Mouse (Mus musculus): ENCODE measurements at regions not wholly inside any gene's neighbourhood (a gene's known extent, or its start where the extent isn't known, plus 50 kb on each side); places are given as distances from the start of the nearest gene placed in this dataset.

DNA sequence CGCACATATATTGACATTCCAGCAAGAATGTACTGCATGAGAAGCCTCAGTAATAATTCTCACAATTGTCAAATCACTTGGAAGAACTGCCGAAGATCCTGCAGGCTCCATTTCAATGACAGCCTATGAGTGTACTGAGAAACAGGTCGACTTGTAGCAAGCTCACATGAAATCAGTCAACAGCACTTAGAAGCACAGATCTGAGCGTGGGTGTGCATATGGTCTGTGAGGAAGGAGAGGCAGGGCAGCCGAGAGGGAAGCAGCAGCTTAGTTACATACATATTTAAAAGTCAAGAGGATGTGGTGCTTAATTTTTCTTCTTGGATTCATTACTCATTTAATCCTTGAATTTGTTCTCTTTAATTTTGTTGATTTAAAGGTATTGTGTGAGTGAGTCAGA is 967.4 kb upstream of the Epha7 start:
- no peaks in the 10 kb centered on the region for H3K4me1 ChIP-seq (ENCODE audit: control insufficient read depth, insufficient read depth, low read length)
- no peak for DNase-seq (ENCODE audit: low spot score)
- H3K27me3 ChIP-seq (replicated peaks; ENCODE audit: control insufficient read depth, insufficient read depth, low read length), result no peaks in the 10 kb centered on the region
- no peak overlapping the region for H3K27ac ChIP-seq (replicated peaks; ENCODE audit: low read depth, low read length)
- no peak overlapping the region for H3K9ac ChIP-seq (ENCODE audit: low read depth, low read length)
- no peaks in the 10 kb centered on the region for H3K36me3 ChIP-seq (ENCODE audit: control insufficient read depth, insufficient read depth, low read length)
- H3K4me2 ChIP-seq (ENCODE audit: low read depth, low read length), result no peak overlapping the region
- 72% methylated on average over 5 of the region's 5 CpGs for WGBS
- no peak overlapping the region for H3K4me3 ChIP-seq (ENCODE audit: low read depth, low read length)
- no peaks in the 10 kb centered on the region for H3K9me3 ChIP-seq (ENCODE audit: control insufficient read depth, low read length)
- no peak for ATAC-seq (ENCODE audit: low read depth)

DNA sequence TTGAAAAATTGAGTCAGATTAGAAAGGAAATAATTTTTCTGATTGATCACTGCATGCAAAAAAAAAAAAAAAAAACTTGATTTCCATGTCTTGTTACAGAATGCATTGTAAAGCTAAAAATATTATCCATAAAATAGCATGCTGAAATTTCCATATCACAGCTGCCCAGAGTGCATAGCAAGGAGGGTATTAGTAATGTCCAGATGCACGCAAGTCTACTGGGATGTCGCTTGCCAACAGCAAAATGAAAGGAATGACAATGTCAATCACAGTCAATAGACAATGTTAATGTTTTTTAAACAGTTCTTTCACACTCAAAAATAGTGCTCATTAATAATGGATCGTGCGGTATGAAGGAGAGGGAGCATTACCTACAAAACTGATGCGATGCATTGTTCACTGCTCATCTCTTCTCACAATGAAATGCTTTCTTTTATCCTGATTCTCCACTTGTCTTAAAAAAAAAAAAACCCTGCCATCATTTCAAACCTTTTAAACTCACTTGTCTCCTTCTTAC is 966.8 kb upstream of the Epha7 start:
- H3K36me3 ChIP-seq (ENCODE audit: control insufficient read depth, insufficient read depth, low read length), result no peaks in the 10 kb centered on the region
- no peak overlapping the region for H3K27ac ChIP-seq (replicated peaks; ENCODE audit: low read depth, low read length)
- no peaks in the 10 kb centered on the region for H3K4me1 ChIP-seq (ENCODE audit: control insufficient read depth, insufficient read depth, low read length)
- WGBS, result 90% methylated on average over 5 of the region's 5 CpGs
- no peaks in the 10 kb centered on the region for H3K27me3 ChIP-seq (replicated peaks; ENCODE audit: control insufficient read depth, insufficient read depth, low read length)
- ATAC-seq (ENCODE audit: low read depth) (no peak), DNase-seq (ENCODE audit: low spot score) (no peak)
- H3K9ac ChIP-seq (ENCODE audit: low read depth, low read length), result no peak overlapping the region
- H3K4me3 ChIP-seq (ENCODE audit: low read depth, low read length), result no peak overlapping the region
- H3K9me3 ChIP-seq (ENCODE audit: control insufficient read depth, low read length), result no peaks in the 10 kb centered on the region
- no peak overlapping the region for H3K4me2 ChIP-seq (ENCODE audit: low read depth, low read length)

DNA sequence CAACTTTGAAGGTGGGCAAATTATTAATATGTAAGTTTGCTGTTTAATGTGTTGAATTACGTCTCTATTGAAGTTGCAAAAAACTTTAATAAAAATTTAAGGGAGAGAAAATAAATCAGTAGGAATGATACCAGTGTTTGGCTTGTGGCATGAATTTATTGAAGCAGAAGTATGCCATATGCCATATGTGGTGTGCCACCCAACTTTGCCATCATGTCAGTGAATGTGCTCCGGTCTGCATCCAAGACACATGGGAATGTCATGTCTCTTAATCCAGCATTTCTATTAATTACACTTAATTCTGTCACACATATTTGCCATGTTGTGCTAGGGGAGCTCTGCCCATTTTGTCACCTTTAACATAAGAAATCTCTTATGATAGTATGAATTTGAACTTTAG is 956.8 kb upstream of the Epha7 start:
- no peaks in the 10 kb centered on the region for H3K4me1 ChIP-seq (ENCODE audit: control insufficient read depth, insufficient read depth, low read length)
- H3K9ac ChIP-seq (ENCODE audit: low read depth, low read length), result no peak overlapping the region
- H3K36me3 ChIP-seq (ENCODE audit: control insufficient read depth, insufficient read depth, low read length), result no peaks in the 10 kb centered on the region
- H3K4me2 ChIP-seq (ENCODE audit: low read depth, low read length), result no peak overlapping the region
- no peaks in the 10 kb centered on the region for H3K9me3 ChIP-seq (ENCODE audit: control insufficient read depth, low read length)
- ATAC-seq (ENCODE audit: low read depth), result no peak
- H3K27ac ChIP-seq (replicated peaks; ENCODE audit: low read depth, low read length), result no peak overlapping the region
- no peaks in the 10 kb centered on the region for H3K27me3 ChIP-seq (replicated peaks; ENCODE audit: control insufficient read depth, insufficient read depth, low read length)
- no peak overlapping the region for H3K4me3 ChIP-seq (ENCODE audit: low read depth, low read length)
- no peak for DNase-seq (ENCODE audit: low spot score)
- WGBS, result 86% methylated on average over 2 of the region's 2 CpGs

DNA sequence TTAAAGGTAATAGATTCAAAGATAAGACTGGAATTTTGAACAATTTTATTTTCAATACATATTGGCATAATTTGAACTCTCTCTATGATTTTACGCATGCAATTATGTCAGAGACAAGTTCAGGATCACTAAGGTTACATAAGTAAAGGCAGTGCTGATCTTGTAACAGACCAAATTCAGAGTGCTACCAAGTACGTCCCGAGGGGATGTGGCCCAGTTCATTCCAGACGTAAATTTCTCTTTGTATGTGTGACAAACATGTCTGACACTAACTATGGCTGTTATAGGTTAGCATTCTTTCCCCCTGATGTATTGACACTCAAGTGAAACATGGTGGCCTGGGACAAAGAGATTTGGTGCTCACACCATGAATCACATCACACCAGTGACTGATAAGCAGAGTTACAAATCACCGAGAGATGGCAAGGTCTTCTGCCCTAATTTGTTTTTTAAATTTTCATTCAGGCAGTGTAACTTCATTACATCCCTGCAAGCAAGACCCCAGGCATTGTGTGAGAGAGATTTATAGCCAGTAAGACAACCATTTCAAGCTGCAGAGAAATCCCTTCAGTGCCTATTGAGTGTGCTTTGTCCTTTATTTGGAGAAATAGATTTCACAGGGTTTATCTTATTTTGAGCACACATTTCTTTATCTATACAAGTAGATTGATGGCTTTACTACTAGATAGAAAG is 925.5 kb upstream of the Epha7 start:
- Histone ChIP-seq H3K4me3 (ENCODE audit: low read depth, low read length) (no peak overlapping the region), H3K27ac (replicated peaks; ENCODE audit: low read depth, low read length) (no peak overlapping the region), H3K9ac (ENCODE audit: low read depth, low read length) (no peak overlapping the region), H3K4me1 (ENCODE audit: control insufficient read depth, insufficient read depth, low read length) (no peaks in the 10 kb centered on the region), H3K27me3 (replicated peaks; ENCODE audit: control insufficient read depth, insufficient read depth, low read length) (no peaks in the 10 kb centered on the region), H3K4me2 (ENCODE audit: low read depth, low read length) (no peak overlapping the region), H3K36me3 (ENCODE audit: control insufficient read depth, insufficient read depth, low read length) (no peaks in the 10 kb centered on the region), H3K9me3 (ENCODE audit: control insufficient read depth, low read length) (no peaks in the 10 kb centered on the region)
- DNase-seq (ENCODE audit: low spot score) (no peak), ATAC-seq (ENCODE audit: low read depth) (no peak)
- WGBS, result 84% methylated on average over 5 of the region's 5 CpGs

DNA sequence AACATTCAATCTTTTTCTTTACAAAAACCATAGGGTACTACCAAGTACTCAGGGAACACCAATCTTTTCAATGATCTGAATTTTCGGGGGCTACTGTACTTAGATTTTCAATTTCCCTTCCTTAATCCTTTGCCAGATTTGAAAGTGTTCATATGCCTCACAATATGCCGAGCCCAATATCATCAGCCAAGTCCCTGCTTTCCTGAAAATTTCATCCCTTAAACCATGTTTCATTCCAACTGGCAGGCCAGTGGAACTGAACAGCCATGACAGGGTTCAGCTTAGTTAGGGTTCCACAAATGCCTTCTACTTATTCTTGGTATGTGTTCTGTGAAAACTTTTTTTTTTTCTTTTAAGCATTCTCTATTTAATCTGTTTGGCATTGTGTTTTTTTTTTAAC is 916.5 kb upstream of the Epha7 start:
- 81% methylated on average over 2 of the region's 2 CpGs for WGBS
- H3K4me3 ChIP-seq (ENCODE audit: low read depth, low read length), result no peak overlapping the region
- H3K36me3 ChIP-seq (ENCODE audit: control insufficient read depth, insufficient read depth, low read length), result no peaks in the 10 kb centered on the region
- no peaks in the 10 kb centered on the region for H3K4me1 ChIP-seq (ENCODE audit: control insufficient read depth, insufficient read depth, low read length)
- DNase-seq (ENCODE audit: low spot score) (no peak), ATAC-seq (ENCODE audit: low read depth) (no peak)
- H3K27me3 ChIP-seq (replicated peaks; ENCODE audit: control insufficient read depth, insufficient read depth, low read length), result no peaks in the 10 kb centered on the region
- no peak overlapping the region for H3K4me2 ChIP-seq (ENCODE audit: low read depth, low read length)
- H3K9ac ChIP-seq (ENCODE audit: low read depth, low read length), result no peak overlapping the region
- H3K9me3 ChIP-seq (ENCODE audit: control insufficient read depth, low read length), result no peaks in the 10 kb centered on the region
- no peak overlapping the region for H3K27ac ChIP-seq (replicated peaks; ENCODE audit: low read depth, low read length)

DNA sequence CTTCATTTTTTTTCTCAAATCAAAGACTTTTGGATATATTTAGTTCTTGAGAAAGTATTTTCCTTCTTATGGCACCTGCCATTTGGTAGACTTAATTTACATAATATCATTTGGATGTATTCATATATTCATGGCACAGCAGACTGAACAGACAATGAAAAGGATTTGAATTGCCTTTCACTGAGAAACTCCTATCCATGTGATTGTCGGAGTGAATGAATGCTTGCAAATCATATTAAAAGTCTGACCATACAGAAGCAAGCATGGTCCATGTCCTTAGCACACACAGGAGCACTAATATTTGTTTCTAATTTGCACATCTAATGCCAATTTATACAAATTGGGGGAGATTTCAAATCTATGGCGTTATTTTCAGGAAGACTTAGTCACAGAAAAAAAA is 867.6 kb upstream of the Epha7 start:
- ATAC-seq (ENCODE audit: low read depth) (no peak), DNase-seq (ENCODE audit: low spot score) (no peak)
- no peak overlapping the region for H3K4me3 ChIP-seq (ENCODE audit: low read depth, low read length)
- H3K27me3 ChIP-seq (replicated peaks; ENCODE audit: control insufficient read depth, insufficient read depth, low read length), result no peaks in the 10 kb centered on the region
- H3K4me1 ChIP-seq (ENCODE audit: control insufficient read depth, insufficient read depth, low read length), result no peaks in the 10 kb centered on the region
- H3K36me3 ChIP-seq (ENCODE audit: control insufficient read depth, insufficient read depth, low read length), result no peaks in the 10 kb centered on the region
- no peaks in the 10 kb centered on the region for H3K9me3 ChIP-seq (ENCODE audit: control insufficient read depth, low read length)
- H3K9ac ChIP-seq (ENCODE audit: low read depth, low read length), result no peak overlapping the region
- WGBS, result 84% methylated on average over 2 of the region's 2 CpGs
- no peak overlapping the region for H3K4me2 ChIP-seq (ENCODE audit: low read depth, low read length)
- no peak overlapping the region for H3K27ac ChIP-seq (replicated peaks; ENCODE audit: low read depth, low read length)

DNA sequence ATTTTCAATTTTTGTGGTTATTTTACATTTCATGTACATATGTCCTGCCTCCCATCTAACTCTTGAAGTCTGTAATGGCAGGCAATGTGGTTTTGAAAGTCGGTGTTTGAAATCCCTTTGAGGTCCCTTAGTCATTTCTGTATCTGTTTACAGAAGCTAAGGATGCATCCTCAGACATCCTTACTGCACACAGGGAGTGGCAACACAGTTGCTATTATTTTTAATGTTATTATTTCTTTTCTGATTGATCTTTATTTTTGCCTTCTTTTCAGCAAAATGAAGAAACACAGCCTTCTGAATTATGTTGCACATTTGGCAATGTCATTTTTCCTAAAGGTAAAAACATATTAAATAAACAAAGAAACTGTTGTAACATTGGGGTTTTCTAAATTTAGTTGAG is 867.2 kb upstream of the Epha7 start:
- Histone ChIP-seq H3K9me3 (ENCODE audit: control insufficient read depth, low read length) (no peaks in the 10 kb centered on the region), H3K4me3 (ENCODE audit: low read depth, low read length) (no peak overlapping the region), H3K4me1 (ENCODE audit: control insufficient read depth, insufficient read depth, low read length) (no peaks in the 10 kb centered on the region), H3K36me3 (ENCODE audit: control insufficient read depth, insufficient read depth, low read length) (no peaks in the 10 kb centered on the region), H3K27me3 (replicated peaks; ENCODE audit: control insufficient read depth, insufficient read depth, low read length) (no peaks in the 10 kb centered on the region), H3K27ac (replicated peaks; ENCODE audit: low read depth, low read length) (no peak overlapping the region), H3K4me2 (ENCODE audit: low read depth, low read length) (no peak overlapping the region), H3K9ac (ENCODE audit: low read depth, low read length) (no peak overlapping the region)
- 70% methylated on average over 1 of the region's 1 CpGs for WGBS
- DNase-seq (ENCODE audit: low spot score) (no peak), ATAC-seq (ENCODE audit: low read depth) (no peak)

DNA sequence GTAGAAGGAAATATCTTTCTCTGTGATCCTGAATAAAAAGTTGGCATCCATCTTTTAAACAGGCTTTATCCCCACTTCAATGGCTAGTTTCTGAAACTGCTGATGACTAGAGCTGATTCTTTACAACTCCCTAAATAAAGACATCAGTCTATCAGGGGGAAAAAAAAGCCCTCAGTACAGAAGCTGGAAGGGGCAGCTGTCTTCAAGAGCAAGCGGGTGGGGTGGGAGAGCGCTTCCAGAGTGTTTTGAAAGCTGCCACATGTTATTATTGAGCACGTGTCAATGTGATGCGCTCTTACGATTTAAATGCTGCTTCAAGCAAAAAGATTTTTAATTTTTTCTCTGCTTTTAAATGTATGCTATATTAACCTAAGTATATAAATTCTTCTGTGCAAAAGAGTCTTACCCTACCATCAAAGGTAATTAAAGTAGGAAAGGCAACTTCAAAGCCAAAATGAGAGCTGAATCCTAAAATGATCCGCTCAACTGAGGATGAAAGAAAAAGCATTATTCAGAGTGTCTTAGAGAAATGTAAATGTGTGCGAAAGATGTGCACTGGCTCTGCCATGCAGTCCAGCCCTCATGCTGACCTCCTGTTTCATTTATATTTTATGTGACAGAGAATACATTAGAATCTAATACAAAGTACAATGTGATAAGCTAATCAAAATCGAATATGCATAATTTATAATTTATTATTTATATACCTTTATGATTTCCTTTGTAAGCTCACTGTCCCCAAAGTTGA is 862.8 kb upstream of the Epha7 start:
- Histone ChIP-seq H3K9me3 (ENCODE audit: control insufficient read depth, low read length) (no peaks in the 10 kb centered on the region), H3K27me3 (replicated peaks; ENCODE audit: control insufficient read depth, insufficient read depth, low read length) (no peaks in the 10 kb centered on the region), H3K4me2 (ENCODE audit: low read depth, low read length) (no peak overlapping the region), H3K27ac (replicated peaks; ENCODE audit: low read depth, low read length) (no peak overlapping the region), H3K36me3 (ENCODE audit: control insufficient read depth, insufficient read depth, low read length) (no peaks in the 10 kb centered on the region), H3K4me1 (ENCODE audit: control insufficient read depth, insufficient read depth, low read length) (no peaks in the 10 kb centered on the region), H3K9ac (ENCODE audit: low read depth, low read length) (no peak overlapping the region), H3K4me3 (ENCODE audit: low read depth, low read length) (no peak overlapping the region)
- DNase-seq (ENCODE audit: low spot score), result peak; percentile 17
- 59% methylated on average over 8 of the region's 8 CpGs for WGBS
- ATAC-seq (ENCODE audit: low read depth), result no peak

Data from embryonic facial prominence, embryonic 14.5 days (tissue).